Mouse (Mus musculus): ENCODE results near the gene Sh3kbp1. TPM values are rescaled to one million over a fixed set of nuclear protein-coding genes. Genes with fewer than 3 reads are reported as not detected.

The Sh3kbp1 gene
- total RNA-seq, 2 experiments from 2014 or later = 99.8 to 107 TPM

- ATAC-seq (replicated peaks; ENCODE audit: poor library complexity) = peak; percentile 96
These were observed 108.5 kb downstream of the Sh3kbp1 start for GRCm38 (mm10) chrX:159735513-159736099.

GRCm38 (mm10) chrX:159737344-159737743, 110.3 kb downstream of the Sh3kbp1 start:
- no peak for ATAC-seq (replicated peaks; ENCODE audit: poor library complexity)

- ATAC-seq (replicated peaks; ENCODE audit: poor library complexity) = no peak
These were observed 117.0 kb downstream of the Sh3kbp1 start for GRCm38 (mm10) chrX:159744035-159744434.

GRCm38 (mm10) chrX:159744620-159745019, 117.5 kb downstream of the Sh3kbp1 start:
- no peak for ATAC-seq (replicated peaks; ENCODE audit: poor library complexity)

GRCm38 (mm10) chrX:159751834-159752233, 124.8 kb downstream of the Sh3kbp1 start:
- peak; percentile 83 for ATAC-seq (replicated peaks; ENCODE audit: poor library complexity)

GRCm38 (mm10) chrX:159756261-159756660, 129.2 kb downstream of the Sh3kbp1 start:
- ATAC-seq (replicated peaks; ENCODE audit: poor library complexity) = no peak

GRCm38 (mm10) chrX:159756901-159757821, 130.1 kb downstream of the Sh3kbp1 start:
- ATAC-seq (replicated peaks; ENCODE audit: poor library complexity) = peak; percentile 85

- peak; percentile 70 for ATAC-seq (replicated peaks; ENCODE audit: poor library complexity)
These were observed 130.9 kb downstream of the Sh3kbp1 start for GRCm38 (mm10) chrX:159757854-159758540.

- no peak for ATAC-seq (replicated peaks; ENCODE audit: poor library complexity)
These were observed 136.7 kb downstream of the Sh3kbp1 start for GRCm38 (mm10) chrX:159763801-159764200.

- ATAC-seq (replicated peaks; ENCODE audit: poor library complexity) = no peak
These were observed 138.8 kb downstream of the Sh3kbp1 start for GRCm38 (mm10) chrX:159765850-159766249.

GRCm38 (mm10) chrX:159769005-159769404, 141.9 kb downstream of the Sh3kbp1 start:
- no peak for ATAC-seq (replicated peaks; ENCODE audit: poor library complexity)

- peak; percentile 50; the same call in 1 of the 2 replicates for ATAC-seq (replicated peaks; ENCODE audit: poor library complexity)
These were observed 142.7 kb downstream of the Sh3kbp1 start for GRCm38 (mm10) chrX:159769773-159770172.

- ATAC-seq (replicated peaks; ENCODE audit: poor library complexity) = no peak
These were observed 145.1 kb downstream of the Sh3kbp1 start for GRCm38 (mm10) chrX:159772137-159772536.

- no peak for ATAC-seq (replicated peaks; ENCODE audit: poor library complexity)
These were observed 148.0 kb downstream of the Sh3kbp1 start for GRCm38 (mm10) chrX:159775042-159775441.

GRCm38 (mm10) chrX:159778787-159779186, 151.7 kb downstream of the Sh3kbp1 start:
- peak; percentile 98 for ATAC-seq (replicated peaks; ENCODE audit: poor library complexity)

GRCm38 (mm10) chrX:159790516-159790915, 163.4 kb downstream of the Sh3kbp1 start:
- ATAC-seq (replicated peaks; ENCODE audit: poor library complexity) = no peak

GRCm38 (mm10) chrX:159795603-159796002, 168.5 kb downstream of the Sh3kbp1 start:
- no peak for ATAC-seq (replicated peaks; ENCODE audit: poor library complexity)

- ATAC-seq (replicated peaks; ENCODE audit: poor library complexity) = no peak
These were observed 177.3 kb downstream of the Sh3kbp1 start for GRCm38 (mm10) chrX:159804371-159804770.

- no peak for ATAC-seq (replicated peaks; ENCODE audit: poor library complexity)
These were observed 182.4 kb downstream of the Sh3kbp1 start for GRCm38 (mm10) chrX:159809510-159809909.

- ATAC-seq (replicated peaks; ENCODE audit: poor library complexity) = peak; percentile 54
These were observed 183.4 kb downstream of the Sh3kbp1 start for GRCm38 (mm10) chrX:159810469-159810868.

GRCm38 (mm10) chrX:159817508-159817907, 190.4 kb downstream of the Sh3kbp1 start:
- ATAC-seq (replicated peaks; ENCODE audit: poor library complexity) = no peak

Data from megakaryocyte progenitor cell, adult 5-6 weeks (primary cell).